Mouse (Mus musculus) layer of hippocampus, postnatal 36 days (tissue): Measurements from ENCODE around the gene Srgn. TPM values are rescaled to one million over a fixed set of nuclear protein-coding genes. Genes with fewer than 3 reads are reported as not detected.
"Not testable (repeated sequence)": the region's sequence is repeated elsewhere in the genome, so short reads cannot be mapped to it uniquely, and the experiment has no call there.

Experiments
- DNase-seq, 2 experiments: peaks; one replicate each; pipeline ENCODE4 v3.0.0; 2022
- total RNA-seq, 2 experiments: library from RNA; stranded (reverse); gene quantifications; 2 replicates each; pipeline ENCODE4 v1.2.3; 2021

Gene Srgn
- total RNA-seq, 2 experiments from 2014 or later, result 8.4 to 8.5 TPM

DNA sequence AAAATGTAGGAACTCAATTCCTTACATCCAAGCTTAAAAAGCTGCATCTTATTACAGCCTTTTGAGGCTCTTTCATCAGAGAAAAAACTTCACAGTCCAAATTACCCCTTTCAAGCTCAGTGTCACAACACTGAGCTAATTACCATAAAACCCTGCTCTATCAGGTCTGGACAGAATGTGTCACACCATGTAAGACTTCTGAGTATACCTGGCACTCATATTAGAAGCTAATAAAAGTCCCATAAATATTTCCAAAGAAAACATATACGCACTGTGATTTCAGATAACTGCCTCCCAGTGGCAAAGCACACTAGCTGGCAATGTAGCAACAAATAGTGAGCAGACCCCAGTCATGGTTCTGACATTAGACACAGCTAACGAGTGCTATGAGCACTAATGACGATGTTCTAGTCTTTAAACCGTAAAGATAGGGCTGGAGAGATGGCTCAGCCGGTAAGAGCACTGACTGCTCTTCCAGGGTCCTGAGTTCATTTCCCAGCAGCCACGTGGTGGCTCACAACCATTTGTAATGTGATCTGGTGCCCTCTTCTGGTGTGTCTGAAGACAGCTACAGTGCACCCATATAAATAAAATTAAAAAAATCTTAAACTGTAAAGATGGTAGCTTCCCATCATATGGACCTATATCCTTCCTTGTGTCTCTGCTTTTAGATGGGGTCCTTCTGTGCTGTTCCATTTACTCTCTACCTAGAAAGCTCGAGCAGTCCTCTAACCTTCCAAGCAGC is 46.0 kb downstream of the Srgn start:
- no peak for DNase-seq

DNA sequence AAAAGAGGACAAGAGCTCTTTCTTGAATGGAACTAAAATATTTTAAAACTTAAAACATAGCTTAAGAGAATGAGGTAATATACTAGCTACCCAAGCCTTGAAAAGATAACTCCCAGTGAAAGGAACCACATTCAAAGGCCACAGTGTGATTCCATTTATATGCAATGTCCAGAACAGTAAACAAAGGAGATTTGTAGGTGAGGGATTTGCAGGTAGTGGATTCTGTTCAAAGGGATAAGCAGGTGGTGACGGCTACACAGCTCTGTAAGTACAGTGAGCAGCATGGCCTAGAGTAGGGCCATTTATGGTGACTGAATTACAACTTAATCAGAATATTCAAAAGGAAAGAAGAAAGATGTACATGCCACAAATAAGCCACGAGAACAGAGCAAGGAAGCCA is 50.3 kb downstream of the Srgn start:
- no peak for DNase-seq

DNA sequence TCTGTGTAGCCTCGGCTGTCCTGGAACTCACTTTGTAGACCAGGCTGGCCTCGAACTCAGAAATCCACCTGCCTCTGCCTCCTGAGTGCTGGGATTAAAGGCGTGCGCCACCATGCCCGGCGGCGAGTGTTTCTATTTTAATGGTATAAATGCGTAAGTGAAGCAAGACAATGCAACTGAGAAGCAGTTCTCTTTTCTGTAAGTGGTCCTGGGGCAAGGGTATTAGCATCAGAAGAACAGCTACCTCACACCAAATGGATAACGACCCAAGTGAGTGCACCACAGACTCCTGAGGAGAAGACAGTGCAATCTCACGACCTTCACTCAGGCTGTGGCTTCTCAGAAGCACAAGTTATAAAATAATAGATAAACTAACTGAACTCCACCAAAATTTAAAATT is 52.3 kb downstream of the Srgn start:
- no peak for DNase-seq

DNA sequence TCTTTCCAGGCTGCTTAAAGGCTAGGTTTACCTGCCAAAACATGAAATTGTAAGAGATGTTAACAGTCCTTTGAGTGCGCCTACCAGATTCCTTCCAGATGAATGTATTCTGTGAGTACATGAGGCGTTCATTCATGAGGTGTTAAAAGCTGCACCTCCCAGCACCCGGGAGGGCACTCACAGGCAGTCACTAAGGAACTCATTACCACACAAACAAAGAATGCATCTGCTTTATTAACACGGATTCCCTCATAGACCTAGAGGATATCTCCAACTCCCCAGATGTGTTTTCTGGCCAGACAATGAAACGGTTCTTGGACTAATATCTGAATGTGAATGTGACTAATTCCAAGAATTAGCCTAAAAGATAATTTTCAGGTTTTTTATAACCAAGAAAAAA is 56.1 kb downstream of the Srgn start:
- no peak for DNase-seq

DNA sequence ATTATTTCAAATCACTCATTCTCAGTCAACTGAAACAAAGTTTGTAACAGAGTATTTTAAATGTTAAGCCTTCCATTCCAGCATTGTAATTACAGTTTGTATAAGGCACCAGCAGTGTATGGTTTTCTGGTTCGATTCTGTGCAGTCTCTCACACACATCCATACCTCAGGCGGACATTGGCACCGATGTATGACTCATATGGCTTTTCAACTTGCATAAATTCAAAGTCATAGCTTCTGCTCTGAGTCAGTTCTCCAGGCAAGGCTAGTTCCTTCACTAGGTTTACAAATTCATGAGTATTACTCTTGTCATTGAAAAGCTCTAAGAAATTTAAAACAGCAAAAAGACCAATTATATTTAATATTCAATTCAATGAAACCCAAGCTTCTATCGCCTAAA is 57.5 kb downstream of the Srgn start:
- no peak for DNase-seq

DNA sequence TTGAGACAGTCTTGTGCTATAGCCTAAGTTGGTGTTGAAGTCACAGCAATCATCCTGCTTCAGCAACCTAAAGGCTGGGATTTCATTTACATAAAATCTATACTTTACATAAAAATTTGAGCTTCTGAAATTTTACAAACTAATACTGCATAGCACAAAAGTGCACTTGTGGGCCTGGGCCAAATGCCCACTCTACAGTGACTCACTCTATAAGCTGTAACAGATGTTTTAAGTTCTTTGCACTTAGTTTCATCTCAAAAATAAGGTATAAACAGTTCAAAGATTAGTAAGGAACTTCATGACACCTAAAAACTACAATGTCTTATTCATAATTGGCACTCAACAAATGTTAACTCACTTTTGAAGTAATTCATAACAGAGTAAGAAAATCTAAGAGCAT is 65.9 kb downstream of the Srgn start:
- no peak for DNase-seq

DNA sequence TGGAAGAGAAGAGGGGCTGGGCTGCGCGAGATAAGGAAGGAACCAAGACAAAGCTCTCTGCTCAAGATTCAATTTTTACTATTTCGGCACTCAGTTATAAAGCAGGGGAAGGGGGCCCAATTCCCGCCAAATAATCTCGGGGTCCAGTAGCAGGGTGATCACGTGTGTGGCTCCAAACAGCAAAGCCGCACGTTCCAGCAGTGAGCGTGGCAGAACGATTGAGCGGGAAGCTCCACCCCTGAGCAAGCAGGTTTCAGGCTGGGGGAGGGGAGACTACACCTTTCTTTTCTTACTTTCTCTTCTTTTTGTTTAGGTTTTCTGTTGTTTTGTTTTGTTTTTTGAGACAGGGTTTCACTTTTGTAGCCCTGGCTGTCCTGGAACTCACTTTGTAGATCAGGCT is 75.2 kb downstream of the Srgn start:
- not testable (repeated sequence) for DNase-seq

DNA sequence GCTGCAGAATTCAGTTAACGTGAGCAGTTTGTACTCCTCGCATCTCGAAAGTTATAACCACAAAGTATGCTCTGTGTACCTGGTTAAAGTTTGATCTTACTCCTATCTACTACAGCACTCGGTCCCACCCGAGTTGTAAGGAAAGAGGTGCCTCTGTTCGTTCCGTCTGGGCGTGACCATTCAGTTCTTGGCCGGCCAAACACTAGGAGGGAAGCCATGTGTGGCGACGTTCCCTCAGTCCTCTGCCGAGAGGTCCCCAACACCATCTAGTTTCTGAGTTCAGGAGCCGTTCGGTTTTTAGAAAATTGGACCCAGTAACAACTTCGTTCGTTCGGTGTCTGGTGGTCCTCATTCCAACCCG is 77.0 kb downstream of the Srgn start:
- DNase-seq, result no peak

DNA sequence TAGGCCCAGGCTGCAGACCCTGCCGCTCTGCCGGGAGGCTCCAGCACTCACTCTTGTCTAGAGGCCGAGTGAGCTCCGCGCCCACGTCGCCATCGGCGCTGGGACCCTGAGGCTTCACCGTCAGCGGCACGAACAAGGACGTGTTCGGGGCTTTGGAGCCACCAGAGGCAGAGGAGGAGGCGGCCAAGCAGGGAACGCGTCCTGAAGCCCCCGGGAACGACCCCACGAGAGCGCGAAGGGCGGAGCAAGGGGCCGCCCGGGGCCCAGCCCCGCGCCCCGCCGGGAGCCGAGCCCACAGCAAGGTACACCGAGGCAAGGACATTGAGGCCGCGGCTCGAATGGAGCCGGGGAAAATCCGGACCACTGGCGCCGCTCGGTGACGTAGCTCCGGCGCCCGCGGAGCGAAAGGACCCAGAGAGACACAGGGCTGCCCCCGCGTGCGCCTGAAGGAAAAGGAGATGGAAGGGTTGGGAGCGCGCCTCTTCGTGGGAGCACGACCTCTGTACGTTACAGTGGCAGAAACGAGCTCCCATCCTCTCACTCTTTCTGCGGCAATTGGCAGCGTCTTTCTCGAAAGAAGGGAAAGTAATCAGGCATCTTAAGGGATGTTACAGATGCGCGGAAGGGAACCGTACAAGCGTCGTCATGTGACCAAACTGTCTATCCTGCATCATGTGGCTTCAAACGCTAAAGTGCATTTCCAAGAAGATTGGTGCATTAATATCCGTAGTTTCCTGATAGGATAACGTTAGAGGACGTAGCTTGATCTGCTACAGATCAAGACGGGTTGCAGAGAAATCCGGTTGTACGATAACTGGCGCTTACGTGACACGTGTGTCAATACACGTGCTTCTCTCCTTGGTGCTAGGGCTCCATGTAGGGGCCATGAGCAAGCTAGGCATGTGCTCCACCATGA is 77.6 kb downstream of the Srgn start, which contains the start of the genes 4930507D05Rik and Supv3l1:
TSS of gene 4930507D05Rik (plus strand) at position 126 of the 916 bp plus-strand sequence.
TSS of gene Supv3l1 (minus strand) at position 375 of the 916 bp plus-strand sequence.
- DNase-seq, result peak; percentile 90 to 93

Other genes with a start within 250 kb of the Srgn start
- 100 to 1,000 TPM; 287 to 297 TPM for gene Hk1, start 147.5 kb downstream of the Srgn start, total RNA-seq
- gene Hkdc1, start 105.0 kb downstream of the Srgn start, total RNA-seq, result 1 to 10 TPM; 3.0 to 3.8 TPM
- gene 4930507D05Rik, start 78.0 kb downstream of the Srgn start, total RNA-seq, result 1 to 10 TPM; 1.2 to 1.3 TPM
- gene Supv3l1, start 77.7 kb downstream of the Srgn start, total RNA-seq, result 10 to 100 TPM; 25.2 to 26.6 TPM
- gene Vps26a, start 40.6 kb downstream of the Srgn start, total RNA-seq, result 10 to 100 TPM; 43.2 to 46.8 TPM
- gene Kif1bp, start 51.0 kb upstream of the Srgn start, total RNA-seq, result 100 to 1,000 TPM; 206 to 214 TPM
- 10 to 100 TPM; 21.1 to 22.5 TPM for gene Ddx21, start 74.8 kb upstream of the Srgn start, total RNA-seq
- gene Ddx50, start 123.8 kb upstream of the Srgn start, total RNA-seq, result 100 to 1,000 TPM in 1 of 2 experiments, 10 to 100 TPM in 1; 86.6 to 101 TPM
- gene Stox1, start 198.7 kb upstream of the Srgn start, total RNA-seq, result 1 to 10 TPM; 1.9 to 4.1 TPM